Mouse (Mus musculus) hindbrain, embryonic 12.5 days (tissue): ENCODE results near the gene Rcsd1. TPM values are rescaled to one million over a fixed set of nuclear protein-coding genes. Genes with fewer than 3 reads are reported as not detected.

Experiments
- ATAC-seq: fragments of 200-750 bp; cut with Nextera tagmentation; 2 replicates; pipeline ENCODE4 v1.8.0; 2017; ENCODE audit warnings: moderate TSS enrichment; ENCODE audit not compliant: low FRiP score
- H3K27ac ChIP-seq: fragments of 300-500 bp; sonication (generic); 2 replicates; pipeline ENCODE4 v1.5.1; 2016; ENCODE audit warnings: mild to moderate bottlenecking
- H3K27me3 ChIP-seq: fragments of 300-500 bp; sonication (generic); 2 replicates; pipeline ENCODE4 v1.6.1; 2016; ENCODE audit warnings: mild to moderate bottlenecking
- H3K36me3 ChIP-seq: fragments of 300-500 bp; sonication (generic); 2 replicates; pipeline ENCODE4 v1.6.1; 2016; ENCODE audit warnings: mild to moderate bottlenecking
- H3K4me1 ChIP-seq: fragments of 300-500 bp; sonication (generic); 2 replicates; pipeline ENCODE4 v1.6.1; 2016
- H3K4me2 ChIP-seq: fragments of 300-500 bp; sonication (generic); replicated peaks from 2 replicates; pipeline ENCODE4 v1.6.1; 2016; ENCODE audit warnings: mild to moderate bottlenecking
- H3K4me3 ChIP-seq: fragments of 300-500 bp; sonication (generic); 2 replicates; pipeline ENCODE4 v1.5.1; 2016; ENCODE audit warnings: mild to moderate bottlenecking
- H3K9ac ChIP-seq: fragments of 300-500 bp; sonication (generic); 2 replicates; pipeline ENCODE4 v1.6.1; 2016; ENCODE audit warnings: mild to moderate bottlenecking, moderate library complexity
- H3K9me3 ChIP-seq: fragments of 300-500 bp; sonication (generic); replicated peaks from 2 replicates; pipeline ENCODE4 v1.6.1; 2016; ENCODE audit warnings: mild to moderate bottlenecking
- WGBS: fragments of 180-500 bp; shearing (Covaris S2); methylation state at CpG from one replicate; pipeline ENCODE4 v1.1.7; 2016; 5-methylcytosine and 5-hydroxymethylcytosine counted together
- polyA plus RNA-seq: library from polyadenylated mRNA; unstranded; fragments of >200 nt; fragmentation: Nextera tagmentation; extraction: Ambion mirVana; gene quantifications from 2 replicates; pipeline ENCODE4 v1.2.1, GENCODE M21; 2016

Gene Rcsd1
- polyA plus RNA-seq, 1 experiment from 2014 or later: 16.8 TPM

- H3K36me3 ChIP-seq: no peaks in the 10 kb centered on the region
- no peak overlapping the region for H3K9ac ChIP-seq
- H3K4me3 ChIP-seq: no peak overlapping the region
- peaks cover 14% of the 10 kb centered on the region for H3K4me1 ChIP-seq
- no peak overlapping the region for H3K27ac ChIP-seq
- H3K9me3 ChIP-seq: no peaks in the 10 kb centered on the region
- 60% methylated on average over 7 of the region's 7 CpGs for WGBS
- no peak for ATAC-seq
- H3K27me3 ChIP-seq: peaks cover 12% of the 10 kb centered on the region
- no peak overlapping the region for H3K4me2 ChIP-seq
Observed at GRCm38 (mm10) chr1:165700376-165700815, 9.2 kb downstream of the Rcsd1 start.

- ATAC-seq: no peak
- 78% methylated on average over 8 of the region's 8 CpGs for WGBS
- no peak overlapping the region for H3K9ac ChIP-seq
Observed at GRCm38 (mm10) chr1:165697701-165698100, 11.9 kb downstream of the Rcsd1 start.

GRCm38 (mm10) chr1:165696870-165697269 is 12.7 kb downstream of the Rcsd1 start:
- H3K27ac ChIP-seq: no peak overlapping the region
- H3K4me1 ChIP-seq: peaks cover 10% of the 10 kb centered on the region
- no peaks in the 10 kb centered on the region for H3K36me3 ChIP-seq
- no peak overlapping the region for H3K4me3 ChIP-seq
- no peak for ATAC-seq
- H3K9ac ChIP-seq: no peak overlapping the region
- H3K27me3 ChIP-seq: 0 out of 2 replicates have a peak, but pooled peaks cover 1% of the 10 kb centered on the region
- WGBS: 86% methylated on average over 7 of the region's 7 CpGs
- H3K9me3 ChIP-seq: no peaks in the 10 kb centered on the region
- no peak overlapping the region for H3K4me2 ChIP-seq

More at GRCm38 (mm10) chr1:165697701-165698100, 11.9 kb downstream of the Rcsd1 start:
- Histone ChIP-seq H3K36me3 (no peaks in the 10 kb centered on the region), H3K4me1 (peaks cover 13% of the 10 kb centered on the region), H3K27ac (no peak overlapping the region), H3K4me2 (no peak overlapping the region), H3K4me3 (no peak overlapping the region), H3K9me3 (no peaks in the 10 kb centered on the region), H3K27me3 (0 out of 2 replicates have a peak, but pooled peaks cover 5% of the 10 kb centered on the region)

GRCm38 (mm10) chr1:165696040-165696439 is 13.5 kb downstream of the Rcsd1 start:
- WGBS: 92% methylated on average over 5 of the region's 5 CpGs

GRCm38 (mm10) chr1:165695392-165696014 is 14.1 kb downstream of the Rcsd1 start:
- Histone ChIP-seq H3K9ac (no peak overlapping the region), H3K27me3 (no peaks in the 10 kb centered on the region), H3K4me3 (no peak overlapping the region), H3K4me1 (peaks cover 12% of the 10 kb centered on the region), H3K36me3 (no peaks in the 10 kb centered on the region), H3K4me2 (no peak overlapping the region), H3K27ac (no peak overlapping the region), H3K9me3 (no peaks in the 10 kb centered on the region)
- ATAC-seq: no peak

More at GRCm38 (mm10) chr1:165696040-165696439, 13.5 kb downstream of the Rcsd1 start:
- ATAC-seq: no peak
- H3K9ac ChIP-seq: no peak overlapping the region
- no peak overlapping the region for H3K4me2 ChIP-seq
- no peak overlapping the region for H3K27ac ChIP-seq
- no peaks in the 10 kb centered on the region for H3K9me3 ChIP-seq
- peaks cover 15% of the 10 kb centered on the region for H3K4me1 ChIP-seq
- no peaks in the 10 kb centered on the region for H3K36me3 ChIP-seq
- no peaks in the 10 kb centered on the region for H3K27me3 ChIP-seq
- no peak overlapping the region for H3K4me3 ChIP-seq

GRCm38 (mm10) chr1:165693856-165694255 is 15.7 kb downstream of the Rcsd1 start:
- no peak overlapping the region for H3K9ac ChIP-seq
- no peak overlapping the region for H3K4me2 ChIP-seq
- 61% methylated on average over 7 of the region's 7 CpGs for WGBS
- no peak for ATAC-seq
- H3K36me3 ChIP-seq: no peaks in the 10 kb centered on the region
- H3K4me3 ChIP-seq: no peak overlapping the region
- no peaks in the 10 kb centered on the region for H3K9me3 ChIP-seq
- peaks cover 11% of the 10 kb centered on the region for H3K4me1 ChIP-seq
- no peaks in the 10 kb centered on the region for H3K27me3 ChIP-seq
- H3K27ac ChIP-seq: no peak overlapping the region

- no peaks in the 10 kb centered on the region for H3K36me3 ChIP-seq
- no peak overlapping the region for H3K4me2 ChIP-seq
- peaks cover 11% of the 10 kb centered on the region for H3K4me1 ChIP-seq
- no peaks in the 10 kb centered on the region for H3K9me3 ChIP-seq
- ATAC-seq: no peak
- H3K27ac ChIP-seq: no peak overlapping the region
- no peak overlapping the region for H3K9ac ChIP-seq
- no peak overlapping the region for H3K4me3 ChIP-seq
- no peaks in the 10 kb centered on the region for H3K27me3 ChIP-seq
- WGBS: 31% methylated on average over 3 of the region's 3 CpGs
Observed at GRCm38 (mm10) chr1:165691516-165691915, 18.0 kb downstream of the Rcsd1 start.

GRCm38 (mm10) chr1:165689845-165690244 is 19.7 kb downstream of the Rcsd1 start:
- Histone ChIP-seq H3K4me2 (no peak overlapping the region), H3K27ac (no peak overlapping the region), H3K27me3 (no peaks in the 10 kb centered on the region), H3K9me3 (no peaks in the 10 kb centered on the region), H3K36me3 (no peaks in the 10 kb centered on the region), H3K4me3 (no peak overlapping the region), H3K4me1 (peaks cover 11% of the 10 kb centered on the region), H3K9ac (no peak overlapping the region)
- no peak for ATAC-seq
- WGBS: 78% methylated on average over 5 of the region's 5 CpGs

GRCm38 (mm10) chr1:165687861-165688260 is 21.7 kb downstream of the Rcsd1 start:
- H3K9ac ChIP-seq: no peak overlapping the region
- H3K4me1 ChIP-seq: peaks cover 10% of the 10 kb centered on the region
- no peaks in the 10 kb centered on the region for H3K9me3 ChIP-seq
- WGBS: 90% methylated on average over 2 of the region's 2 CpGs
- H3K27ac ChIP-seq: no peak overlapping the region
- no peak overlapping the region for H3K4me3 ChIP-seq
- no peaks in the 10 kb centered on the region for H3K27me3 ChIP-seq
- ATAC-seq: no peak
- H3K36me3 ChIP-seq: no peaks in the 10 kb centered on the region
- no peak overlapping the region for H3K4me2 ChIP-seq

GRCm38 (mm10) chr1:165686963-165687362 is 22.6 kb downstream of the Rcsd1 start:
- no peak overlapping the region for H3K4me3 ChIP-seq
- no peak overlapping the region for H3K27ac ChIP-seq
- no peaks in the 10 kb centered on the region for H3K27me3 ChIP-seq
- whole genome bisulfite sequencing: 72% methylated on average over 8 of the region's 8 CpGs
- no peaks in the 10 kb centered on the region for H3K9me3 ChIP-seq
- H3K36me3 ChIP-seq: no peaks in the 10 kb centered on the region
- no peak overlapping the region for H3K4me2 ChIP-seq
- peaks cover 5% of the 10 kb centered on the region; the same call in 1 of the 2 replicates for H3K4me1 ChIP-seq
- no peak for ATAC-seq
- H3K9ac ChIP-seq: no peak overlapping the region

- WGBS: 61% methylated on average over 6 of the region's 6 CpGs
- ATAC-seq: no peak
- H3K27ac ChIP-seq: no peak overlapping the region
- H3K4me3 ChIP-seq: no peak overlapping the region
- no peaks in the 10 kb centered on the region for H3K9me3 ChIP-seq
- H3K9ac ChIP-seq: no peak overlapping the region
- H3K4me2 ChIP-seq: no peak overlapping the region
- no peaks in the 10 kb centered on the region for H3K36me3 ChIP-seq
- H3K4me1 ChIP-seq: peaks cover under 1% of the 10 kb centered on the region; the same call in 1 of the 2 replicates
- no peaks in the 10 kb centered on the region for H3K27me3 ChIP-seq
Observed at GRCm38 (mm10) chr1:165686349-165686748, 23.2 kb downstream of the Rcsd1 start.

GRCm38 (mm10) chr1:165684261-165685203 is 25.0 kb downstream of the Rcsd1 start:
- 57% methylated on average over 15 of the region's 15 CpGs for WGBS
- no peak overlapping the region for H3K4me2 ChIP-seq

More at GRCm38 (mm10) chr1:165684261-165685203, 25.0 kb downstream of the Rcsd1 start:
- Histone ChIP-seq H3K27ac (no peak overlapping the region), H3K4me3 (no peak overlapping the region), H3K9me3 (no peaks in the 10 kb centered on the region), H3K27me3 (no peaks in the 10 kb centered on the region), H3K4me1 (no peaks in the 10 kb centered on the region), H3K9ac (no peak overlapping the region), H3K36me3 (no peaks in the 10 kb centered on the region)
- ATAC-seq: no peak
